Mouse (Mus musculus) testis, postnatal 14 days (tissue): ENCODE results near the gene Vamp4.

ENCODE experiments used
- DNase-seq: peaks from one replicate; pipeline ENCODE4 v3.0.0; 2021; ENCODE audit warnings: low spot score

The Vamp4 gene

DNA sequence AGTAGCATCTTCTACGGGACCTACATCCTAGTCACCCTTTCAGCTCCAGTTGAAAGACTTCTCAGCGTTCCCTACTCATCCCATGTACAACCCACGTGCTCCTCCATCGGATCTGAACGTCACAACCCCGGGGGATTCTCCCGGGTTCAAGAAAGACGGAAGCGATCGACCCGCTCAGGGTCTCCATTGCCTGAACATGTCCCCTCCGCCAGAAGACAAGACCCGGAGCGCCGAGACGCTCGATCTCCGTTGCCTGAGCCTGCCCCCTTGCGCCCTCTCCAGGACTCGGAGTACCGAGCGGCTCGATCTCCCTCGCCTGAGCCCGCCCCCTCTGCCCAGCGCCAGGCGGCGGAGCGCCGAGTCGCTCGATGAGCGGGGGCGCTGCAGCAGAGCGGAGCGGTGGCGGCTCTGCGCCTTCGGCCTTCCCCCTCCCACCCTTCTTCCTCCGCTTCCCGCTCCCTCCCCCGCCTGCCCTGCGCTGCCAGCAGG lies at the start of gene Vamp4:
Gene Vamp4 (plus strand): TSS at position 256 of the 489 bp plus-strand sequence.
- DNase-seq, result peak; percentile 97

DNA sequence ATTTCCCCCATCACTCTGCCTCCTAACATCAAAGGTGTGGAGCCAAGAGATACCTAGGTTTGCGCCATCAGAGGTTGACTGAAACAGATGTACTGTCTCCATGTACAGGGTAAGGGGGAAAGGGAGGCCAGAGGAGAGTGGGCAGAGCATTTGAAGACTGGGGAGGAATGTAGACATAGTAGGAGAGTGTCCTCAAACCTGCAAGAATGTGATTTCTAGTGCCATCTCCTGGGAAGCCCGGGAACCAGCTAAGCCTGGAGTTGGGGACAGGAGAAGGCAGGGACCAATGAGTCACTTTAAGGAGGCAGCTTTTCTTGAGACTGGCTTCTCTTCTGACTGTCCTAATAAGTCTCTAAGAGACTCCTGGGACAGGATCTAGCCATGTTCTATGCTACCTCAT lies 40.7 kb upstream of the Vamp4 start:
- DNase-seq, result no peak

DNA sequence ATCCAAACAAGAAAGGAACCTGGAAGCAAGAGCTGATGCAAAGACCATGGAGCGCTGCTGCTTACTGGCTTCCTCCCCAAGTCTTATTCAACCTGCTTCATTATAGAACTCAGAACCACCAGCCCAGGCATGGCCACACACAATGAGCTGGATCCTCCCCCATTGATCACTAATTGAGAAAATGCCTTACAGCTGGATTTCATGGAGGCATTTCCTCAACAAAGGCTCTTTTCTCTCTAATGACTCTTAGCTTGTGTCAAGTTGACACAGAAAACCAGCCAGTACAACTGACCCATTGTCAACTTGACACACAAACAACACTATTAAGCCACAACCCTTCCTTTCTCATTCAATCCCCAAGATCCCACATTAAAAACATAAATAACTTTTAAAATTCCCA lies 39.6 kb upstream of the Vamp4 start:
- DNase-seq, result no peak

- no peak for DNase-seq
Measured at GRCm38 (mm10) chr1:162531584-162531983, 38.7 kb upstream of the Vamp4 start.

GRCm38 (mm10) chr1:162532330-162532729 lies 38.0 kb upstream of the Vamp4 start:
- no peak for DNase-seq

- DNase-seq, result no peak
Measured at GRCm38 (mm10) chr1:162533766-162534560, 36.4 kb upstream of the Vamp4 start.

GRCm38 (mm10) chr1:162543231-162543630 lies 27.1 kb upstream of the Vamp4 start:
- DNase-seq, result no peak

- DNase-seq, result no peak
Measured at GRCm38 (mm10) chr1:162547607-162548006, 22.7 kb upstream of the Vamp4 start.

GRCm38 (mm10) chr1:162548016-162548916 lies 22.0 kb upstream of the Vamp4 start, which contains the start of gene Mettl13:
Gene Mettl13, minus strand, starts transcription at chr1:162548551.
- DNase-seq, result peak; percentile 92

DNA sequence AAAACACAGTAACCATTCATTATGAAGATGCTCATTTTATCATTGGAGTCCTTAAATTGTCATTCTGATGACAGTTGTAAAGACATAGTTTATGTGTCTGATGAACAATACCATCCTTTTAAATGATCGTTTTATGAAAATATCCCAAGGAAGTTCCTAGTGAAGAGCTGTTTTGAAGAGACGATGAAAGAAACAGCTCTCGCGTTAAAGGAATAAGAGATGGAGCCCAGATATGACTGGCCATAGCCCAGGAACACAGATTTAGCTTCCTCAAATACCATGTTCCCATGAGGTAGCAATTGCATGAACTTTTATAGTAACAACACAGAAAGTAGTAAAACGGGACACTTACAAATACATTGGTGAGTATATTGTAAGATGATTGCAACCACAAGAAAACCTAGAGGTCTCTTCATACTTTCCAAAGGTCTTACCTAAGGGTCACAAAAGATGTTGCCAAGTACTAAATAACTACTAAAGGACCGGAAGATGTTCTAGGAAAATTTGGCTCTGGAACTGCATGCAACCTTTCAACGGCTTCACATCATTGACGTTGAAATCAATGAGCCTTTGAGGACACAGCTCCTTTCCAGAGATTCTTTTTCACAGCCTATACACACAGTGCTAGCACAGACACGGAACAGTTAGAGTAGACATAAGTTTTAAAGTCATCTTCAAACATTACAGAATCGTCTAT lies 21.2 kb upstream of the Vamp4 start:
- no peak for DNase-seq

- no peak for DNase-seq
Measured at GRCm38 (mm10) chr1:162549615-162550283, 20.6 kb upstream of the Vamp4 start.

- no peak for DNase-seq
Measured at GRCm38 (mm10) chr1:162552956-162553355, 17.4 kb upstream of the Vamp4 start.

DNA sequence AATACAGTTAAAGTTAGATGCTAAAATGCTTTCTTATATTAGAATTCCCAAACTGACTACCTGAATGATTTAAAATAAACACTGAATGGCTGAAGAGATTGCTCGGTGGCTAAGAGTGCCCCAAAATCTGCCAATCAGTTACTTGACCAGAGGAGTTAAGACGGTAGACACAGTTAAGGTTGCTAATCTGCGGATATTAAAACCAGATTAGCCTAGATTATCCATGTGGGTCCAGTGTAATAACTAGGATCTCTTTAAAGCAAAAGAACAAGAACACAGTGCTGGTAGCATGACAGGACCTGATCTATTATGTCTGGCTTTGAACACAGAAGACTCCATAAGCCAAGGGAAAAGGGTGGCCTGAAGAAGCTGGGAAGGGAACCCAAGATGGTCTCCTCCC lies 16.1 kb upstream of the Vamp4 start:
- no peak for DNase-seq

DNA sequence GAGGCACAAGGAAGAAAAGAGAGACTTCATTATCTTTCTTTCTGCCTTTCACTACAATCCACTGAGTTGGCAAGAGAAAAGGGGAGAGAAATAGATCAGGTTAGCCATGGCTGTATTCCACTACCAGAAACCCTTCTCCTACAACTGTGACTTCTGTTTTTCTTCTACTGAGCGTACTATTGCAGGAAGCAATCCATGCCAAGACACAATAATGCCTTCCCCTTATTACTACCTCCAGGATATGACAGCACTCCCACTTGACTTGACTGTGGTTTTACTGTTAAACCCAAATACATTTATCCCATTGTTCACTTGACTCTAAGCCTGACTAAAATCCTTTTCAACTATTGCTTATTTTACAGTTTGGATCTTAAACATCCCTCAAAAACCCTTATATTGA lies 7.1 kb upstream of the Vamp4 start:
- no peak for DNase-seq

GRCm38 (mm10) chr1:162564992-162565391 lies 5.3 kb upstream of the Vamp4 start:
- no peak for DNase-seq

DNA sequence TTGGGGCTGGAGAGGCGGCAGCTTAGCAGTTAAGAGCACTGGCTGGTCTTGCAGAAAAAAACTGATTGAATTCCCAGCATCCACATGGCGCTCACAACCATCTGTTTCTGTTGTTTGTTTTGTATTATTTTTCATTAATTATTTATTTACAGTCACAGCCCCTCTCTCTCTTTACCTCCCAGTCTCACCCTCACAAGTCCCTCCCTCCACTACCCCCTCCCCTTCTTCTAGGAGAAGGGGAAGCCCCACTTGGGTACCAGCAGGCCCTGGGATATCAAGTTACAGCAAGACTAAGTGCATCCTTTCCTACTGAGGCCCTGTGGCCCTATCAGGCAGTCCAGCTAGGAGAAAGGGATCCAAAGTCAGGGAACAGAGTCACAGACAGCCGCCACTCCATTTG lies 3.0 kb upstream of the Vamp4 start:
- no peak for DNase-seq

GRCm38 (mm10) chr1:162570931-162571601 lies 751 bp downstream of the Vamp4 start:
- no peak for DNase-seq

DNA sequence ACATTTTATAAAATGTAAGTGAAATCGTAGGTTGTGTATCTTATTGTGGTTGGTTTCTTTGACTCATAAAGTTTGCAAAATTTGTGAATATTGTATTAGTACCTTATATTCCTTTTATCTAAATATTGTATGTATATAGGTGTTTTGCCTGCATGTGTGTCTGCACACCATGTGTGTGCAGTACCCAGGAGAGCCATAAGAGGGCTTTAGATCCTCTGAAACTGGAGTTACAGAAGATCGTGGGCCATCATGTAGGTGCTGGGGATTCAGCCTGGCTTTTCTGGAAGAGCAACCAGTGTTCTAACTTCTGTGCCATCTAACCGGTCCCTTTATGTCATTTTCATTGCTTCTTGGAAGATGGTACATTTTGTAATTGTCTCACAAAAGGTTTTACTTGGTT lies 4.8 kb downstream of the Vamp4 start:
- DNase-seq, result no peak

- no peak for DNase-seq
Measured at GRCm38 (mm10) chr1:162582884-162583283, 12.6 kb downstream of the Vamp4 start.

DNA sequence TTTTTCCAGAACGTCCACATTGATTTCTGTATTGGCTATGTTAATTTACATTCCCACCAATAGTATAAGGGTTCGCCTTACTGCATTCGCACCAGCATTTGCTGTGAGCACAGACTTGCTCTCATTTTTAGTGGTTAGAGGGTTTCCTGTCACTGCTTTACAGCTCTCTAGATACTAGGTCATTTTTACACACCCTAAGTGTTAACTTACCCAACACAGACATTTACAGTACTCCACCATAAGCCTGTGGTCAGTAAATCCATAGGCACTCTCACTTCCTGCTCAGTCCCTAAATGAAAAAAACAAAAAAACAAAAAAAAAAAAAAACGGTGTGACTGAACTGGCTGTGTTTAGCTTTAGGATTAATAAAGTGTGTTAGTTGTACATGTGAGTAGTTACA lies 16.0 kb downstream of the Vamp4 start:
- DNase-seq, result no peak

GRCm38 (mm10) chr1:162588606-162589005 lies 18.3 kb downstream of the Vamp4 start:
- no peak for DNase-seq
